Mouse (Mus musculus) E14TG2a.4 (cell line): Measurements from ENCODE around the gene Pdlim5.

Experiments used
- CTCF ChIP-seq: conservative IDR thresholded peaks from 2 replicates; pipeline ENCODE4 v1.5.1; 2014; ENCODE audit warnings: low read length
- NANOG ChIP-seq: IDR thresholded peaks from 2 replicates; pipeline ENCODE4 v1.6.1; 2014; ENCODE audit warnings: borderline replicate concordance, low read length, mixed read lengths
- POU5F1 ChIP-seq: IDR thresholded peaks from 2 replicates; pipeline ENCODE4 v1.6.1; 2014; ENCODE audit warnings: low read length, borderline replicate concordance

- TF ChIP-seq CTCF (no peak), NANOG (no peak), POU5F1 (no peak)
These were observed 40.7 kb upstream of the Pdlim5 start for GRCm38 (mm10) chr3:142436212-142436611.
